In genomic region chr10:128668790-128669672, GRCm38 (mm10) we compare ENCODE assay signal across 8 mouse cellular contexts. TPM values are rescaled to one million over a fixed set of nuclear protein-coding genes. Genes with fewer than 3 reads are reported as not detected.
DNase-seq lines count a peak whose midpoint lies in the region; ATAC-seq and TF ChIP-seq lines count a peak whose summit lies in the region.

No protein-coding gene starts in this region.

- H3K4me1 ChIP-seq in embryonic facial prominence, embryonic 12.5 days = peaks cover 15% of the 10 kb centered on the region; the same call in 1 of the 2 replicates
- peaks cover 19% of the 10 kb centered on the region for H3K4me1 ChIP-seq in liver, postnatal 0 days (ENCODE audit: insufficient read depth)
- H3K4me1 ChIP-seq in olfactory bulb, adult 2 months (ENCODE audit: control insufficient read depth, insufficient read depth, low read length) = no peaks in the 10 kb centered on the region

- DNase-seq in urinary bladder, adult 18-20 months (ENCODE audit: low spot score in 2 of 2) = peak; percentile 36 to 75
- no peak for DNase-seq in urinary bladder, postnatal 10 days (ENCODE audit: low spot score)
- peak; percentile 19 to 34 for DNase-seq in heart, postnatal 10 days
- DNase-seq in layer of hippocampus, adult 18-20 months (ENCODE audit: low spot score in 2 of 2) = peak; percentile 46 to 66
- peak; percentile 75 for DNase-seq in liver, postnatal 0 days
- DNase-seq in thymus, adult 18-20 months = peak; percentile 31 to 42

- H3K36me3 ChIP-seq in embryonic facial prominence, embryonic 12.5 days = peaks cover 7% of the 10 kb centered on the region; the same call in 1 of the 2 replicates
- H3K36me3 ChIP-seq in liver, postnatal 0 days (replicated peaks; ENCODE audit: insufficient read depth, low read length) = no peaks in the 10 kb centered on the region; the same call in 1 of the 2 replicates

- no peaks in the 10 kb centered on the region for H3K9me3 ChIP-seq in embryonic facial prominence, embryonic 12.5 days
- H3K9me3 ChIP-seq in liver, postnatal 0 days (ENCODE audit: low read length) = no peaks in the 10 kb centered on the region

- TF ChIP-seq CTCF in liver, postnatal 0 days (IDR thresholded peaks at IDR 0.05; ENCODE audit: low read depth) = no peak
- TF ChIP-seq CTCF in olfactory bulb, adult 2 months (IDR thresholded peaks at IDR 0.05; ENCODE audit: insufficient read depth, low read depth, low read length) = no peak

- H3K27me3 ChIP-seq in embryonic facial prominence, embryonic 12.5 days = no peaks in the 10 kb centered on the region
- H3K27me3 ChIP-seq in liver, postnatal 0 days (ENCODE audit: insufficient read depth, low read length) = peaks cover 13% of the 10 kb centered on the region; the same call in 1 of the 2 replicates

- H3K4me2 ChIP-seq in embryonic facial prominence, embryonic 12.5 days (replicated peaks) = peak overlapping the region; percentile 54
- peak overlapping the region; percentile 83 for H3K4me2 ChIP-seq in liver, postnatal 0 days (ENCODE audit: low read depth, low read length)

- under 1% methylated on average over 42 of the region's 42 CpGs for WGBS in embryonic facial prominence, embryonic 12.5 days
- 2% methylated on average over 41 of the region's 42 CpGs for WGBS in liver, postnatal 0 days (ENCODE audit: insufficient replicate concordance)
- under 1% methylated on average over 42 of the region's 42 CpGs for WGBS in olfactory bulb, adult 2 months

- peak overlapping the region; percentile 62 for H3K4me3 ChIP-seq in embryonic facial prominence, embryonic 12.5 days
- H3K4me3 ChIP-seq in liver, postnatal 0 days (ENCODE audit: low read depth, low read length) = peak overlapping the region; percentile 56
- H3K4me3 ChIP-seq in olfactory bulb, adult 2 months (ENCODE audit: insufficient read depth, low read depth, low read length) = peak overlapping the region; percentile 95

- peak overlapping the region; percentile 69 for H3K9ac ChIP-seq in embryonic facial prominence, embryonic 12.5 days
- H3K9ac ChIP-seq in liver, postnatal 0 days (replicated peaks) = peak overlapping the region; percentile 58

- peak; percentile 28; the same call in 1 of the 2 replicates for TF ChIP-seq POLR2A in olfactory bulb, adult 2 months (IDR thresholded peaks at IDR 0.05; ENCODE audit: insufficient read depth, low read depth, low read length)

- no peak for TF ChIP-seq EP300 in liver, postnatal 0 days (IDR thresholded peaks at IDR 0.05; ENCODE audit: low read depth)

- H3K27ac ChIP-seq in embryonic facial prominence, embryonic 12.5 days = peak overlapping the region; percentile 90
- H3K27ac ChIP-seq in liver, postnatal 0 days (ENCODE audit: low read depth) = no peak overlapping the region
- H3K27ac ChIP-seq in olfactory bulb, adult 2 months (ENCODE audit: insufficient read depth, low read depth, low read length) = peak overlapping the region; percentile 76

- intact Hi-C loops in heart, postnatal 10 days (cut with DNase I) = no loop called here

- 0 out of 2 replicates have a peak, but pooled peaks have one; percentile 23 for ATAC-seq in embryonic facial prominence, embryonic 12.5 days (ENCODE audit: insufficient number of reproducible peaks, insufficient read depth, low FRiP score, low TSS enrichment)
- ATAC-seq in liver, postnatal 0 days = peak; percentile 9; the same call in 1 of the 2 replicates

RNA-seq across cellular contexts. Expression of gene Suox, which starts 4.8 kb away (rescaled TPM):
- 18.5 and 19.5 TPM in 2 replicates for polyA plus RNA-seq in embryonic facial prominence, embryonic 12.5 days (2016; fragmentation: Nextera tagmentation; extraction: Ambion mirVana)
- 10 to 100 TPM; 14.4 to 16.3 TPM for total RNA-seq in heart, postnatal 10 days (2021)
- total RNA-seq in layer of hippocampus, adult 18-20 months (2021) = 10 to 100 TPM; 12.8 to 13.9 TPM
- 27.7 and 27.9 TPM in 2 replicates for polyA plus RNA-seq in liver, postnatal 0 days (2015; fragmentation: Nextera tagmentation; extraction: Ambion mirVana)
- not detected in 2 replicates for polyA plus RNA-seq in olfactory bulb, adult 2 months (2012; ENCODE audit: insufficient read depth, insufficient read length, low replicate concordance, missing spikeins)

RNA-seq across cellular contexts. Expression of gene Ikzf4, which starts 23.2 kb away (rescaled TPM):
- 5.5 and 6.6 TPM in 2 replicates for polyA plus RNA-seq in embryonic facial prominence, embryonic 12.5 days (2016; fragmentation: Nextera tagmentation; extraction: Ambion mirVana)
- 1 to 10 TPM; 1.8 to 2.0 TPM for total RNA-seq in heart, postnatal 10 days (2021)
- total RNA-seq in layer of hippocampus, adult 18-20 months (2021) = 10 to 100 TPM; 15.5 to 16.5 TPM
- polyA plus RNA-seq in liver, postnatal 0 days (2015; fragmentation: Nextera tagmentation; extraction: Ambion mirVana) = 0.18 and 0.40 TPM in 2 replicates
- polyA plus RNA-seq in olfactory bulb, adult 2 months (2012; ENCODE audit: insufficient read depth, insufficient read length, low replicate concordance, missing spikeins) = not detected in 2 replicates

RNA-seq across cellular contexts. Expression of gene Rab5b, which starts 27.0 kb away (rescaled TPM):
- 80.0 and 85.6 TPM in 2 replicates for polyA plus RNA-seq in embryonic facial prominence, embryonic 12.5 days (2016; fragmentation: Nextera tagmentation; extraction: Ambion mirVana)
- total RNA-seq in heart, postnatal 10 days (2021) = 10 to 100 TPM; 74.3 to 78.1 TPM
- total RNA-seq in layer of hippocampus, adult 18-20 months (2021) = 100 to 1,000 TPM; 133 to 138 TPM
- polyA plus RNA-seq in liver, postnatal 0 days (2015; fragmentation: Nextera tagmentation; extraction: Ambion mirVana) = 23.0 and 26.2 TPM in 2 replicates
- polyA plus RNA-seq in olfactory bulb, adult 2 months (2012; ENCODE audit: insufficient read depth, insufficient read length, low replicate concordance, missing spikeins) = not detected in 2 replicates

RNA-seq across cellular contexts. Expression of gene Pmel, which starts 35.0 kb away (rescaled TPM):
- polyA plus RNA-seq in embryonic facial prominence, embryonic 12.5 days (2016; fragmentation: Nextera tagmentation; extraction: Ambion mirVana) = 26.3 and 48.0 TPM in 2 replicates
- total RNA-seq in heart, postnatal 10 days (2021) = 1 to 10 TPM; 2.1 to 2.2 TPM
- total RNA-seq in layer of hippocampus, adult 18-20 months (2021) = under 1 TPM; 0.20 to 0.25 TPM
- polyA plus RNA-seq in liver, postnatal 0 days (2015; fragmentation: Nextera tagmentation; extraction: Ambion mirVana) = 0.46 and 0.69 TPM in 2 replicates
- polyA plus RNA-seq in olfactory bulb, adult 2 months (2012; ENCODE audit: insufficient read depth, insufficient read length, low replicate concordance, missing spikeins) = not detected in 2 replicates

RNA-seq across cellular contexts. Expression of gene Cdk2, which starts 35.8 kb away (rescaled TPM):
- polyA plus RNA-seq in embryonic facial prominence, embryonic 12.5 days (2016; fragmentation: Nextera tagmentation; extraction: Ambion mirVana) = 134 and 143 TPM in 2 replicates
- total RNA-seq in heart, postnatal 10 days (2021) = 10 to 100 TPM; 30.6 to 36.4 TPM
- total RNA-seq in layer of hippocampus, adult 18-20 months (2021) = 1 to 10 TPM; 1.4 to 2.6 TPM
- 29.8 and 34.7 TPM in 2 replicates for polyA plus RNA-seq in liver, postnatal 0 days (2015; fragmentation: Nextera tagmentation; extraction: Ambion mirVana)
- not detected in 2 replicates for polyA plus RNA-seq in olfactory bulb, adult 2 months (2012; ENCODE audit: insufficient read depth, insufficient read length, low replicate concordance, missing spikeins)
